Mouse (Mus musculus) layer of hippocampus, adult 9-11 months (tissue): ENCODE results near the gene Gm20388.
"Not testable (repeated sequence)": the region's sequence is repeated elsewhere in the genome, so short reads cannot be mapped to it uniquely, and the experiment has no call there.

ENCODE experiments used
- DNase-seq: peaks from one replicate; pipeline ENCODE4 v3.0.0; 2022

Gm20388 gene

DNA sequence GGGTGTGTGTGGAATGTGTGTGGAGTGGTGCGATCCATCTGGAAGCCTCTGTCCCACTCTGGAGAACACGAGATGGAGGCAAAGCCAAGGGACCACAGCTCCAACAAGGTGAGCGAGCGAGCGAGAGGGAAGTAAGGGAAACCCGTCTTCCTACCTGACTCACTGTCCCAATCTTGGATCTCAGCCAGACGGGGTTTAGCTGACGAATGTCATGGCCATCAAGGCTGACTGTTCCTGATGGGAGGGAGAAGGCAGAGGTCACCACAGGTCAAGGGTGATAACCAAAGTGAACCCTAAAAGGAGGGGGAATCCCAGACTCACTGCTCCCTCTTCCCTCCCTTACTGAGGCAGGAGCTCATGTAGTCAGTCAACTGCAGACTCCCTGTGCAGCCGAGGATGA is 4049.4 kb downstream of the Gm20388 start:
- no peak for DNase-seq

DNA sequence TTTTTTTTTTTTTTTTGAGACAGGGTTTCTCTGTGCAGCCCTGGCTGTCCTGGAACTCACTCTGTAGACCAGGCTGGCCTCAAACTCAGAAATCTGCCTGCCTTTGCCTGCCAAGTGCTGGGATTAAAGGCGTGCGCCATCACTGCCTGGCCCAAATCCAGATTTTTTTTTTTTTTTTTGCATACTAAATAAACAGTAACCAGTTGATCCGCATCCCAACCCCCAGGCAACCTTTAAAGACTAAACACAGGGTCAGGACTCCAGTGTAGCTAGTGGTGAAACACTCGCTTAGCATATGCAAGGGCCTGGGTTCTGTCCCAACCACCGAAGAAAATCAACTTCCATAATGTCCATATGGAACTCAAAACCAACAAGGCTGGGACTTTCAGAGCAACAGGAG is 4049.9 kb downstream of the Gm20388 start:
- DNase-seq, result not testable (repeated sequence)

DNA sequence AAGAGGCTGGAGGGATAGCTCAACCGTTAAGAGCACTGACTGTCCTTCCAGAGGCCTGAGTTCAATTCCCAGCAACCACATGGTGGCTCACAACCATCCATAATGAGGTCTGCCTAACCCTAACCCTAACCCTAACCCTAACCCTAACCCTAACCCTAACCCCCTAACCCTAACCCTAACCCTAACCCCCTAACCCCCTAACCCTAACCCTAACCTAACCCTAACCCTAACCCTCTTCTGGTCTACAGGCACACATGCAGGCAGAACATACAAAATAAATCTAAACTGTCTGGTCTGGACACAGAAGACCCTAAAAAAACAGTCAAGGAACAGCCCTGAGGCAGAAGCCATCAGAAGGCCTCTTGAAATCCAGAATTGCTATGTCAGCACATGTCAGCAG is 4050.7 kb downstream of the Gm20388 start:
- DNase-seq, result no peak

DNA sequence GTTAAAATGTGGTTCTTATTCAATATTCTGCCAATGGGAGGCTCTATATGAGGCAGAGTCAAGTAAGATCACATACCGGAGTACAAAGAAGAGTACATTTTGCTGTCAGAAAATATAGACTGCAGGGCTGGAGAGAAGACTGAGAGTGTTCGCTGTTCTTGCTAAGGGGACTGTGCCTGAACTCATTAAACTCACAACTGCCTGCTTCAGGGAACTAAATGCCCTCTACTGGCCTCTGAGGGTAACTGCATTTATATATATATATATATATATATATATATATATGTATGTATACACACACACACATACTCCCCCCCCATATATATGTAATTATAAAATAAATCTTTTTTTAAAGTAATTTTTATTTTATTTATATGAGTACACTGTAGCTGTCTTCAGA is 4056.3 kb downstream of the Gm20388 start:
- DNase-seq, result no peak

DNA sequence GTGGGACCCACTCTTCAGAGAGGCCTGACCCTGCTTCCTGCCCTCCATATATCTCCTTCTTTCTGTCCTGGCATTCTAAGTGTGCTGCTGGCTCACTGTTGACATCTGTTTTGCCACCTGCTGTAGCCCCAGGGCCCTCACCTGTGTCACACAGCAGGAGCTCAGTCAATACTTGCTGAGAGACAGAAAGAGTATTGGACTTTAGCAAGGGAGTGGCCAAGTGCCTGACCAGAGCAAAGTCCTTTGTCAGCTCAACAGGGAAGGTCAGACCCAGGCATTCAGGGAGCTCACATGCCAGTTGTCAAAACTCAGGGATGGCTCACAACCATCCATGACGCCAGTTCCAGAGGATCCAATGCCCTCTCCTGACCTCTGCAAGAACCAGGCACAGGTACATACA is 4062.9 kb downstream of the Gm20388 start:
- no peak for DNase-seq

DNA sequence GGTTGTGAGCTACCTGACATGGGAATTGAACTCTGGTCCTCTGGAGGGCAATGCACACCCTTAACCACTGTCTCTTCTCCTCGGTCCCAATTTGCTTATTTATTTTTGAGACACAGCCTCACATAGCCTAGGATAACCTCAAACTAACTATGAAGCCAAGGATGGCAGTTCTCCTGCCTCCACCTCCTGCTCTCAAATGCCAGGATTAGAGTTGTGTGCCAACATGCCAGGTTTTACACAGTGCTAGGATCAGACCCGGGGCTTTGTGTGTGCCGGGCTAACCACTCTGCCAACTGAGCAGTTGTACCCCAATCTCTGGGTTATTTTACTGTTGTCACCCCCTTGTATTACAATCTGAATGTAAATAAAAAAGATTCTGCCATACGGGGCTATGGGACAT is 4066.9 kb downstream of the Gm20388 start:
- DNase-seq, result no peak

DNA sequence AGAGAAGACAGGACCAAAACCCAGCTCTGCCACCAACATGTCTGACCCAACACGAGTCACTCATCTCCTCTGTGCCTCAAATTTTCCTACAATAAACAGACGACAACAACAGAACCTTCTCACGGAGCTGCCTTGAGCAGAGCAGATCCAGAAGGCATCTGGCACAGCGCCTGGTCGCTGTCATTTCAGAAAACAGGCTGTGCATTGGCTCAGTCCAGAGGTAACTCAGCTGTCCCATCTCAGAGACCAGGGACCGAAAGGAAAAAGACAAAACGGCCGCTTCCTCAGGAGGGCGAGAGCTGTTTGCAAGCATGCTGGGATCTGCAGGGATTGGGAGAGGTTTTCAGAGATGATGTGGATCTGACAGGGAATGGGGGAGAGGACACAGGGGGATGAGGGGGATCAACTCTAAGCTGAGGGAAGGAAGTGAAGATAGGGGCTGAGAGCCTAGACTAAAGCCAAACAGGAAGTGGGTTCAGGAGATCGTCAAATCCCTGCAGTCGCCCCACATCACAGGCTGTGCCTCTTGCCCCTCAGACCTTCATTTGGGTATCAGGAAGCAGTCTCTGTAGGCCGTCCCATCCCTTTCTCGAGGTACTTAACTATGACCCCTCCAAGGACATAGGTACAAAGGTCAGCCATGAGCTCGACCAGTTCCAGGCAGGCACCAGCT is 4067.7 kb downstream of the Gm20388 start:
- peak; percentile 37 for DNase-seq

DNA sequence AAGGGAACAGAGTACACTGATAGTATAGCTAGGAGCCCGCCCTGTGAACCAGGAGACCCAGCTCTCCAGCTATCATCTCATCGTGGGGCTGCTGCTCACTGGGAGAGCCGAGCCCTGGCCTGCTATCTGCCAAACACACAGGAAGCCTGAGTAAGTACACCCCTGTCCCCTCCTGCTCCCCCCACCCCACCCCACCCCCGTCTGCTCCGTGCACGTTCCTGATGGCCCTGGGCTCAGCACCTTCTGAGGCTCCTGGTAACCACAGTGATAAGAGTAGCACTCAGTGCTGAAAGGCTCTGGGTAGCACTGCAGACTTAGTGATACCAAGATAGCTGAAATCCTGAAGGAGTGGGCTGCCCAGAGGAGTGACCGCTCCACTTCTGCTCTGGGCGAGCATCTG is 4068.3 kb downstream of the Gm20388 start:
- no peak for DNase-seq

DNA sequence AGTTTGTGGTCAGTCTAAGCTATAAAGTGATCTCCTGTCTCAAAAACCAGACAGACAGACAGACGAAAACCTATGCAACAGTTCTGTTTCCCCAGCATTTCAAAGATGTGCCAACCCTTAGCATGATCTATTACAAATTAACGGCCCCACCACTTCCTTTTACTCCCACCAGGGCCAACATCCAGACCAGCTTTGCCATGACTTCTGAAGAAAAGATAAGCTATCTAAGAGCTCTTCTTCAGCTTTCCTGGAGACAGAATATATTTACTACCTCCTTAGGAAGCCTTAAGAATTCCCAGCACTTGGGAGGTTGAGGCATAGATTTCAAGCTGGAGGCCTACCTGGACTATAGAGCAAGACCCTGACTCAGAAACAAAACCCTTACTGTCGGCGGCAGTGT is 4069.6 kb downstream of the Gm20388 start:
- DNase-seq, result no peak

DNA sequence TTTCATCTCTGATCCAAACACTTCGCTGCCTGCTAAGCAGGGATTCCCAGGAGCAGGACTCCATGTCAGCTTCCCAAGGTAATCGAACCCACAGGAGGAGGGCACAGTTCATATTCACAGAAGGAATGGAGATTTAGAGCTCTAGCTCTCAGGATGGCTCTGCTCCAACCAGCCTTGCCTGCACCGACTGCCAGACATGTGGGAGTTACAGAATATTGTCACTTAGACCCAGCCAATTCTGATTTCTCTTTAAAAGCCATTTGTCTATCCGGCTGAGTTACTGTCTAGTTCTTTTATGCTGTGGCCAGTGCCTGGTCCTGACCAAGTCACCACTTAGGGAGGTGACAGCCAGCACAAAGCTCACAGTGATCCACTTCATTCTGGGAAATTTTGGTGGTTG is 4071.0 kb downstream of the Gm20388 start:
- DNase-seq, result peak; percentile 77

DNA sequence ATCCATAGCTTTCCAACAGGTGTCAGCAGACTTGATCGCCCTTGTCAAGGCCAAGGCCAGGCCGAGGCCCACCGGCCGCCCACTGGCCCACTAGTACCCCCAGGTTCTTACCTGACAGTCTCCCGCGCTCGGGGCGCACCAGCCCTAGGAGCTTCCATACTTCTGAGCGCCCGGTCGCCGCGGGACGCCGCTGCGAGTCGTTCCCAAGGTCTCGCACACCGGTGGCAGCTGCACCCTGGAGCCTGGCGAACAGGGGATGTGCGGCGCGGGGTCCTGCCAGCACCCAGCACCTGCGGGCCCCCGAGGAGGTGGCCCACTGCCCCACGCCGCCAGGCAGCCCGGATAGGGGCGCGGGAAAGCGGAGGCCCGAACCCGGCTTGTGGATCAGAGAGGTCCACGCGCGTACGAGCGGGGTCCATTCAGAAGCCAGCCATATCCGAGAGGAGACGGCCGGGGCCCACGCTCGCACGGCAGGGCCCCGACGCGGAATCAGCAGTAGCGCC is 4071.7 kb downstream of the Gm20388 start:
- DNase-seq, result no peak

DNA sequence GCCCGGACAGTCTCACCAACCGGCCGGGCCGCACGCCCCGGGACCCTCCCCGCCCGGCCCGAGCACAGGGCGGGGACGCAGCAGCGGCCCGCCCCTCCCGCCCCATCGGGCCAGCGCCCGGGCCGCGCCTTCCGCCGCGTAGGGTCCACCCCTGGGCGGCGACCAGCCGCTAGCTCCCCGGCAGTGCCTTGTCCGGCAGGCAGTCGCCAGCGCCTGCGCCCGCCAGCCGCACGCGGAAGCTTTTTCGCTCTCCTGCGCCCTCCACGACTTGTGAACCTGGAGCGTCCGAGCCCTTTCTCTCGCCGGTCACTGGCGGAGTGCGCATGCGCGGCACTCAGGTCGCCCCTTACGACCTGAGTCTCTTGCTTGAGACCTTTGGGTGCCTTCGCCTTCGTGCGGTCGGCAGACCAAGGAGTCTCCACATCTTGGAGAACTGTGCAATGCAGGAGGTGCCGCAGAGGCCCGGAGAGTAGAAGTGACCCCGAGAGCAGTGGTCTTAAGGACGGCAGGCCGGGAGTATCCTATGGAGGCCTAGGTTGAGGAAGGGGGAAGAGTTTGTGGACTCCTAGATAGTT is 4072.3 kb downstream of the Gm20388 start, which contains the start of gene Abcb10:
Abcb10 (minus strand) TSS at position 297 of the 575 bp plus-strand sequence.
- DNase-seq, result peak; percentile 91

DNA sequence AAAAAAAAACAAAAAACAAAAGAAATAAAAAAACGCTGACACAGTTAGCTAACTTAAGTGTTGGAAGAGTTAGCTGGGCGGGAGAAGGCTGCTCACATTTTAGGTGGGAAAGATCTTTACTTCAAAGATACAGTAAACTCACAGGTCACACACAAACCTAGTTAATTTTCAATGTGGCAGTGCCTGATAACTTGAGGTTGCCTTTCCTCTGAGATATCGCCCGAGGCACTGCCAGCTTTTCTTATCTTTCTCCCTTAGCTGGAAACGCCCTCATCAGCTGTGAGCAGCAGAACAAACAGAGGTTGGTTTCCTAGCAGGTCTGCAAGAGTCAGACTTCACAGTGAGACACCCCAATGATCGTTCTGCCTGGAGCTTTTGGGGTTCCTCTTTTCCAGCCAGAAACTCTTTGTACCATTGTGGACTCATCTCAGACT is 4078.0 kb downstream of the Gm20388 start:
- DNase-seq, result no peak

DNA sequence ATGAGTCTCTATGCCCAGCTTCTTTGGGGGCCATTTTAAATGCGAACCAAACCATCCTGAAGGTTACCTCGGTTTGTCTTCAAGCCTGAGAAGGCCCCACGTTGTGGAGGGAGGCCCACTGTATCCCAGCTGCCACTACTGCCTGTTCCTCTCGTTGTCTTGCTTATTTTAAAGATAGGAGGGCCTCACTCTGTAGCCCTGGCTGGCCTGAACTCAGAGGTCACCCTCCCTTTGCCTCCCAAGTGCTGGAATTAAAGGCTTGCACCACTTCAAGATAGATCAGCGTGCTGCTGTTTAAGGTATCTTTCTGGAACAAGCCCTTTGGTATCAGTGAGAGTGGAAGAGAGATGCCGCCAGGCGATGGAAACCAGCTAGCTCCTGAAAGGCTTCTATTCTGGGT is 4078.5 kb downstream of the Gm20388 start:
- DNase-seq, result no peak

DNA sequence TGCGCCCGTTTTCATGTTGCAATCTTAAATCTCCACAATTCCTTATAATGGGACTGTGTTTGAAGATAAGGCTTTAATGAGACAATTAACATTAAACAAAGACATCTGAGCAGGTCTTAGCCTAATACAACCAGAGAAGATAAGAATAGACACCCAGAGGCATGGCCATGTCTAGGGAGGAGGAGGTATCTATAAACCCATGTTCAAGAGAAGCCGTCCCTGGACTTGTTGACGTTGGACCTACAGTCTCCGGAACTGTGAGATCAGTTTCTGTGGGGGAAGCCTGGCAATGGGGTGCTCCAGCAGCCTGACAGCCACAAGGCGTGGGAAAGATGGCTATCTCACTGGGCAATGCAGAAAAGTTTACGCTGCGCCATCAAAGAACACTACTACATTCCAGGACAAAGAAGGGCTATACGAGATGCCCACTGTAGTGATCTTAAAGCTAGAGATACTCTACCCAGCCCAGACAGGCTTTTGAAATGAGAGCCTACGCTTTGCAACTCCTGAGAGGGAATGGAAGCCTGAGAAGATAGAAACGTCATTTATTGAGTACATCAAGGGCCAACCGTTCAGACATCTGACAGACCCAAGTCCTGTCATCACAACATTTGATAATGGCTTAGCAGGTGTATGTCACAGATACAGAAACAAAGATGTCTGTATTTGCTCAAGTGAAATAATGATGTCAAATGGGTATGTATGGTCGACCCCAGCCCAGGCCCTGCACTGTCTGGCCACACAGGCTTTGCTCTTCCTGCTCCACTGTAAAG is 4079.8 kb downstream of the Gm20388 start:
- no peak for DNase-seq

DNA sequence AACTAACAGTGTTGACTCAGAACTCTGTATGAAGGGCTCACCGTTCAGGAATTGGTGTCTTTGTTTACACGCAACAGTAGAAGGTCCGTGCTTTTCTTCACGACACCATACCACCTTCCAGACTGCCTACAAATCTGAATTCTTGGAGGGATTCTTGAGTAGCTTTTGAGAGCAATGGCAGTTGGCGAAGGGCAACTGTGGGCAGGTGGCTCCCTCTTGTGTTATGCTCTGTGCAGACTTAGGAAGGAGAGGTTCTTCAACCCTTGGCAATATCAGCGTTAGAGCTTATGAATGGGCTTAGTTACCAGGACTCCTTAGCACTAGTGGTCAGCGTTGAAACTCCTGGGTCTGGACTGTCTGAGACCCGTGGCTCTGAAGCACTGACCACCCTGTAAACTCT is 4081.9 kb downstream of the Gm20388 start:
- DNase-seq, result no peak

DNA sequence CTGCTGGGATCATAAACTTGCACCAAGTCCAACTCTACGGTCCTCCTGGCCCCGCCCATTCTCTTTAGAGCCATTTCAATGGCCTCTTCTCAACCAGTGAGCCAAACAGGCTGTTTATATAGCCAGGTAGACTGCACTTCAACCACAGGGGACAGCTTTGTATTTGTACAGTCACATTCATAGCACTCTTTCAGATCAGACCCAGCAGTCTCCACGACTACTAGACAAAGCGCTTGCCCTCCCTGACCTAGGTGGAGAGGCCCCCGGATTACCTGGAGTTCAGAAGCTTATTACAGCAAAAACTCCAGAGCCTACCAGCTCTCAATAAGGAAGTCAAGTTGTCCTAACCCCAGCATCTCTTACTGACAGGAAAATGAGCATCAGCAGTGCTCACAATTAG is 4083.0 kb downstream of the Gm20388 start:
- DNase-seq, result no peak

DNA sequence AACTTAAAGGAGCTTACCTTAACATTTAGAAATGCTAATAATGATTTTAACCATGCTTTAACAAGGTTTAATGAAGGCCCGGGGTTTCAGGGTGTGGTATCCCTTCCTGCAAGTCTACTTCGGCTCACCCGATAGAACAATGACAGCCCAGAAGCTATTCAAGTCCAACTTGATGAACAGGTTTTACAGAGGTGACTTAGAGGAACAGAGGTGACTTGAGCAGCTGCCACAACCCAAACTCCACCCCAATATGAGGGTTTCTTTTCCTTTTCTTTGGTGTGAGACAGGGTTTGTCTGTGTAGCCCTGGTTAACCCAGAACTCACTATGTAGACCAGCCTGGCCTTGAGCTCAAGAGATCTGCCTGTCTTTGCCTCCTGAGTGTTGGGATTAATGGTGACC is 4083.4 kb downstream of the Gm20388 start:
- no peak for DNase-seq

DNA sequence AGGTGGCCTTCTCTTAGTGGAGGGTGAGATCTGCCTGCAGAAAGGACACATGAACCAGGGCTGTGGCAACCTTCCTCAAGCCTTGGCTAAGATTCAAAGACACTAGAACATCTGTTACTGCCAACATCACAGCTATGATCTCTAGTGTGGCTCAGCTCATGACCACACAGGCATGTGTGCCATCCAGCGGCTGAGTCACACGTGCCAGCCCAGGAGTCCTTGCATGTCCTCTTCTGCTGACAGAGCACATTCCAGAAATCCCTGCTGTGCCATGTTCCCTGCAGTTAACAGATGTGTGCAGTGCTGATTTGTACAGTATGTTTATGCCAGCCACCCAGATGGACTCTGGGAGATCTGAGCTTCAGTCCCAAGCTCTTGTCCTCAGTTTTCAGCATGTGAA is 4088.9 kb downstream of the Gm20388 start:
- DNase-seq, result no peak

DNA sequence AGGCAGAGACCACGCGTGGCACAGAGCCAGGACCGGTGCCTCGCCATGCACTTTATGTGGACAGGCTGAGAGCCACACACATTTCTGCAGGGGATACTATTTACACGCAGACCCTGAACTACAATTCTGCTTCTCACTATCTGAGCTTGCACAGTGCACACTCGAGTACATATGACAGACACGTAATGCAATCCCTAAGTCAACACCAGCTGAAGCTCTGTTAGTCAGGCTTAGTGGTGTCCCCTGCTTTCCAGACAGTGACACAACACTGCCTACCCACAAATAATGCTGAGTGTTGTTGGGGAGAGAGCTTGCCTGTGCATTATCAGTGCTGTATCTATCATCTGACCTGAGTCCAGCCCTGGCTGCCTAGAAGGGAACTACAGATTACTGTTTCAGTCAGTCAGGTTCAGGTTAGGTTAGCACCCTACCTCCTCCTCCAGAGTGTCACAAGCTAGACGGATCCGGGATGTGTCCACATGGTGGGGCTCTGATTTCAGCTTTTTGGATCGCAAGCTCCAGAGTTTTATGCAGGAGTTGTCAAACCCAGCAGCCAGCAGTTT is 4092.0 kb downstream of the Gm20388 start:
- DNase-seq, result no peak

DNA sequence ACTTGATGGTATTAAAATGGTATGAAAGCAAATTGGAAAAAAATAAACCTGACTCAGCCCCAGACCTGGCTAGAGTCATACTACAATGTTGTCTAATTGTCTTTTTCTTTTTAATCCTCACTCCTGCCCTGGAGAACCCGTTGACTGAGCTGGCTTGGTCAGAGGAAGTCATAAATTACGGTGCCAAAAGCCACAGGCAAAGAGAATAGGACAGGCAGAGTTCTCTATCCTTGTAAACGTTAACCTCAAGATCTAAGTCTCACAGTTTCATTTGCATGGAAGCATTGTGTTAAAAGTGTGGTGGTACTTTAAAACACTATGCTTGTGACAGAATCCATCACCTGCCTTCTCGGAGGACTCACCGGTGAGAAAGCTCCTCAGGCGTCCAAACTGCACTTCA is 4097.2 kb downstream of the Gm20388 start:
- DNase-seq, result no peak

DNA sequence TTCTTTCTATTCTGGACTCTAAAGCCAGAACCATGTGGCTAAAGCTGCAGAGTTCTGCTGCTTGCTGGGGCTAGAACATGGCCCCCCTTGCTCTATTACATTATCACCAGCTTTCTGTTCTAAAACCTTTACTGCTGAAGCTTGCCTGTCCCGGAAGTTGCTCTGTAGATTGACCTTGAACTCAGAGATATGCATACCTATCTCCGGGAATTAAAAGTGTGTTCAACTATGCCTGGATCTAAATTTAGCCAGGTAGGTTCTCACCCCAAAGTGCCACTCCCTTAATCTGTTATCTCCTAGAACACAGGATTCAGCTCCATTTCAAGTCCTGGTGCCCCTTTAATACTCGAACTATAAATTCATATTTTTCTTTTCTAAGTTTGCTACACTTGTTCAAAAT is 4100.9 kb downstream of the Gm20388 start:
- no peak for DNase-seq

DNA sequence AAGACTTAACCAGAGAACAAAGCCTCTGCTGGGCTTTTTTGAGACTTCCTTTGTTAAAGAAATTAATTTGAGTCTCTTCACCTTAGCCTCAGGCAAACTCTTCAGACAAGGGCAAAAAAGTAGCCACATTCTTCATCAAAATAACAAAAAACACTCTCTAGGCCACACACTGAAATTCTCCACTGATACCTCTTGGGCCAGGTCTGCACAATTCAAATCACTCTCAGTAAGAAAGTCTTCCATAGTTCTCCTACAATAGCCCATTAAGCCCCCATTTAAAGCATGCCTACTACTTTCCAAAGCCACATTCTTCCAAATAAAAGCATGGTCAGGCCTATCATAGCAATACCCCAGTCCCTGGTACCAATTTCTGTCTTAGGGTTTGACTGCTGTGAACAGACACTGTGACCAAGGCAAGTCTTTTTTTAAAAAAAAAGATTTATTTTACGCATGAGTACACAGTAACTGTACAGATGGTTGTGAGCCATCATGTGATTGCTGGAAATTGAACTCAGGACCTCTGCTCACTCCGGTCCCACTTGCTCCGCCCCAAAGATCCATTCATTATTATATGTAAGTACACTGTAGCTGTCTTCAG is 4101.4 kb downstream of the Gm20388 start:
- DNase-seq, result no peak
